Mouse (Mus musculus): Measurements from ENCODE around the gene 4931406C07Rik. TPM values are rescaled to one million over a fixed set of nuclear protein-coding genes. Genes with fewer than 3 reads are reported as not detected.

The 4931406C07Rik gene
- polyA plus RNA-seq (2017; shearing (Covaris generic)): 3.7 TPM

GRCm38 (mm10) chr9:15306398-15307119, at the start of gene 4931406C07Rik:
TSS of gene 4931406C07Rik (minus strand) at chr9:15306448.

GRCm38 (mm10) chr9:15305503-15306397, 498 bp downstream of the 4931406C07Rik start, which contains the start of gene Taf1d:
TSS of gene Taf1d (plus strand) at chr9:15306214.

GRCm38 (mm10) chr9:15279649-15280490, 26.4 kb downstream of the 4931406C07Rik start, which contains the start of gene Med17:
TSS of gene Med17 (minus strand) at chr9:15279931.

GRCm38 (mm10) chr9:15239042-15239925, 67.0 kb downstream of the 4931406C07Rik start, which contains the start of gene Vstm5:
TSS of gene Vstm5 (plus strand) at chr9:15239045.

Other genes starting within 250 kb of the 4931406C07Rik start
- gene Hephl1, start 194.3 kb downstream of the 4931406C07Rik start, polyA plus RNA-seq (2017; shearing (Covaris generic)): not detected
- not detected for gene Vstm5, start 67.4 kb downstream of the 4931406C07Rik start, polyA plus RNA-seq (2017; shearing (Covaris generic))
- 52.7 TPM for gene Med17, start 26.5 kb downstream of the 4931406C07Rik start, polyA plus RNA-seq (2017; shearing (Covaris generic))
- 95.6 TPM for gene Taf1d, start 234 bp downstream of the 4931406C07Rik start, polyA plus RNA-seq (2017; shearing (Covaris generic))
- 27.7 TPM for gene Cep295, start 51.3 kb upstream of the 4931406C07Rik start, polyA plus RNA-seq (2017; shearing (Covaris generic))
- gene Smco4, start 187.0 kb upstream of the 4931406C07Rik start, polyA plus RNA-seq (2017; shearing (Covaris generic)): 29.8 TPM